Mouse (Mus musculus) limb, embryonic 12.5 days (tissue): ENCODE data around the gene 4921507P07Rik. TPM values are rescaled to one million over a fixed set of nuclear protein-coding genes. Genes with fewer than 3 reads are reported as not detected.
"Not testable (repeated sequence)": the region's sequence is repeated elsewhere in the genome, so short reads cannot be mapped to it uniquely, and the experiment has no call there.

Source experiments
- ATAC-seq: fragments of 200-750 bp; cut with Nextera tagmentation; 2 replicates; pipeline ENCODE4 v1.8.0; 2017; ENCODE audit warnings: low read depth, moderate TSS enrichment; ENCODE audit not compliant: insufficient number of reproducible peaks, insufficient read depth, low FRiP score, low TSS enrichment
- H3K27ac ChIP-seq: fragments of 300-500 bp; sonication (generic); 2 replicates; pipeline ENCODE4 v1.5.1; 2016; ENCODE audit warnings: mild to moderate bottlenecking, moderate library complexity
- H3K27me3 ChIP-seq: fragments of 300-500 bp; sonication (generic); 2 replicates; pipeline ENCODE4 v1.6.1; 2016; ENCODE audit warnings: mild to moderate bottlenecking, moderate library complexity
- H3K36me3 ChIP-seq: fragments of 300-500 bp; sonication (generic); 2 replicates; pipeline ENCODE4 v1.6.1; 2016; ENCODE audit warnings: mild to moderate bottlenecking, moderate library complexity
- H3K4me1 ChIP-seq: fragments of 300-500 bp; sonication (generic); replicated peaks from 2 replicates; pipeline ENCODE4 v1.6.1; 2016
- H3K4me2 ChIP-seq: fragments of 300-500 bp; sonication (generic); 2 replicates; pipeline ENCODE4 v1.6.1; 2016; ENCODE audit warnings: mild to moderate bottlenecking, moderate library complexity
- H3K4me3 ChIP-seq: fragments of 300-500 bp; sonication (generic); replicated peaks from 2 replicates; pipeline ENCODE4 v1.5.1; 2016; ENCODE audit warnings: mild to moderate bottlenecking
- H3K9ac ChIP-seq: fragments of 300-500 bp; sonication (generic); replicated peaks from 2 replicates; pipeline ENCODE4 v1.6.1; 2016; ENCODE audit warnings: mild to moderate bottlenecking, moderate library complexity
- H3K9me3 ChIP-seq: fragments of 300-500 bp; sonication (generic); 2 replicates; pipeline ENCODE4 v1.6.1; 2016; ENCODE audit warnings: mild to moderate bottlenecking, moderate library complexity
- WGBS: fragments of 180-500 bp; shearing (Covaris S2); methylation state at CpG from one replicate; pipeline ENCODE4 v1.1.7; 2016; 5-methylcytosine and 5-hydroxymethylcytosine counted together
- polyA plus RNA-seq: library from polyadenylated mRNA; unstranded; fragments of >200 nt; fragmentation: Nextera tagmentation; extraction: Ambion mirVana; gene quantifications from 2 replicates; pipeline ENCODE4 v1.2.1, GENCODE M21; 2016

4921507P07Rik gene
- 0.60 and 0.71 TPM in 2 replicates for polyA plus RNA-seq

DNA sequence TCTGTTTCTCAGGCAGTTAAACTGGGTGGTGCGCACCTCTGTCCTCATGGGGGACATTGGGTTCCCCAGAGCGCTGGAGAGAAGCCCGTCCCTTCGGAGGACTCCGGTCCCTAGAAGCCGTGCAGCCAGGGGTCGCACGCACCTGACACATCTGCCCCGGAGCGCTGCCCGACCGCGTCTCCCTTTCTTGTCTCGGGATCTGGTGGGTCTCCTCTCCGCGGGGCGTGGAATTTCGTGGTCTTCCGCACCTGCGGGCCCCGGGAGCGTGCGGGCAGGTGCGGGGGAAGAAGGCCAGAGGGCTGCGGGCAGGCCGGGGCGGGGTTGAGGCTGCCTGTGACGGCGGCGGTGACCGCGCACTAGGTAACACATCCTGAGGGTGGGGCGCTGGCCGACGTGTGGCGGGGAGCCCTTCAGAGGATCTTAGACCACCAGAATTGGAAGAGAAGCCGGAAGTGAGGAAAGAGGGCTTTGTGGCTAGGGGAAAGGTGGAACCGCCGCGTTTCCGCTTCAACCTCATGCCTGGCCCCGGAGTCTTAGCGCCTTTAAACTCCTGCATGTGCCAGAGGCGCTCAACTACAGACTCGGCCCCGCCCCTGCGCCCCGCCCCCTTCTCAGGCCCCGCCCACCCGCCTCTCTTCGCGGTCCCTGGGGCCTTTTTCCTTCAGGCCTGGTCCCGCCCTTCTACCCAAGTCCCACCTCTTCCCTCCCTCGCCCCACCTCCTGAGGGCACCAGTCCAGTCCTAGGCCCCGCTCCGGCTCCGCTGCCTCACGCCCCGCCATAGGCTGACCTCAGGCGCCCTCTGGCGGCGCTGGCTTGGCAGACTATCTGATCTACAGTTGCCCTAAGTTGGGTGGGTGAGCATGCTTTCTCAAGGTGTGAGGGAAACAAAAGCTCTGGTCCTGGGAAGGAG, at the start of gene 4921507P07Rik:
TSS of gene 4921507P07Rik (minus strand) at position 332 of the 911 bp plus-strand sequence.
- no peaks in the 10 kb centered on the region for H3K9me3 ChIP-seq
- H3K4me1 ChIP-seq, result peaks cover 21% of the 10 kb centered on the region
- peaks cover 6% of the 10 kb centered on the region for H3K27me3 ChIP-seq
- H3K27ac ChIP-seq, result no peak within 1 kb of the TSS
- H3K36me3 ChIP-seq, result no peaks in the 10 kb centered on the region
- H3K9ac ChIP-seq, result peak within 1 kb of the TSS; percentile 59
- H3K4me3 ChIP-seq, result peak within 1 kb of the TSS; percentile 53
- under 1% methylated on average over 53 of the region's 62 CpGs for WGBS
- peak; percentile 93 for ATAC-seq
- H3K4me2 ChIP-seq, result peak within 1 kb of the TSS; percentile 93

DNA sequence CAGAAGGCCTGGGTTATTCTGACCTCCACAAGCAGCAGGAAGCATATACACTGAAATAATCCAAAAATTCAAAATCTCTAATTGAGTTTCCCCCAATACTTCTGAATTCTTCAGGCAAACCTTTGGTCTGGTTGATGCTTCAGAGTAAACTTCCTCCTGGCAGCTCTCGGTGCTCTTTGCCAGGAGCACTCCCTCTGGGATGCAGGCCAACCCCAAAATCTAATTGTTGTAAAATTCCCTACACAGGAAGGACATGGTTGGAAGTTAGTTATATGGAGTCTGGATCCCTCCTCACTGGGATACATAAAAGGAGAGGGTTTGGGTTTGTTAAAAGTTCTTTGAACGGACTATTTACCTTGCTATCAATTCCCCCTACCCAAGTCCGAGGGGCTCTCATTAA, 48.3 kb upstream of the 4921507P07Rik start:
- H3K36me3 ChIP-seq, result no peaks in the 10 kb centered on the region
- H3K9ac ChIP-seq, result no peak overlapping the region
- H3K27me3 ChIP-seq, result no peaks in the 10 kb centered on the region; the same call in 1 of the 2 replicates
- no peak overlapping the region for H3K27ac ChIP-seq
- H3K4me2 ChIP-seq, result no peak overlapping the region
- no peaks in the 10 kb centered on the region for H3K9me3 ChIP-seq
- ATAC-seq, result no peak
- H3K4me3 ChIP-seq, result no peak overlapping the region
- peaks cover 25% of the 10 kb centered on the region for H3K4me1 ChIP-seq
- 55% methylated on average over 3 of the region's 3 CpGs for WGBS

- Histone ChIP-seq H3K4me1 (peaks cover 25% of the 10 kb centered on the region), H3K9me3 (no peaks in the 10 kb centered on the region), H3K36me3 (no peaks in the 10 kb centered on the region), H3K9ac (no peak overlapping the region), H3K4me3 (no peak overlapping the region), H3K27ac (no peak overlapping the region), H3K4me2 (no peak overlapping the region), H3K27me3 (no peaks in the 10 kb centered on the region; the same call in 1 of the 2 replicates)
- no peak for ATAC-seq
- WGBS, result 46% methylated on average over 5 of the region's 5 CpGs
Measured at GRCm38 (mm10) chr6:50641898-50642297, 45.5 kb upstream of the 4921507P07Rik start.

DNA sequence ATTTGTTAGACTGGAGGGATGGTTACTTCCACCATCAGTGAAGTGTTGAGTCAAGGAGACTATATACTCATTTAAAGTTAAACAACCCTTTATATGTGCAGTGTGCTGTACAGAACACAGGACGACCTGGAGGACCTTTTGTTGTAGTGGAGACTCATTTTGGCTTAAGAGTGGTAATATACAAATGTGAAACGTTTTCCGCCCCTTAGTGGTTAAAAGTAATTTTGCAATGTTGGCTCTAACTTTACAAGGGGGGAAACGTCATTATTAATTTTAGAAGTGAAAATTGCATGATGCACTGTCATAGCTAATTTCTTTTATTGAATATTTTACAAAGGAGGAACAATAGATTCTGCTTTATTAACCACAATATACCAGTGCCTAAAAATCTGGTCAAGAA, 43.9 kb upstream of the 4921507P07Rik start:
- 66% methylated on average over 4 of the region's 4 CpGs for WGBS

GRCm38 (mm10) chr6:50639656-50640055, 43.2 kb upstream of the 4921507P07Rik start:
- H3K4me1 ChIP-seq, result peaks cover 20% of the 10 kb centered on the region
- H3K27me3 ChIP-seq, result no peaks in the 10 kb centered on the region
- no peak overlapping the region for H3K4me2 ChIP-seq
- ATAC-seq, result no peak
- H3K9me3 ChIP-seq, result no peaks in the 10 kb centered on the region
- H3K9ac ChIP-seq, result no peak overlapping the region
- 31% methylated on average over 2 of the region's 2 CpGs for WGBS
- H3K36me3 ChIP-seq, result no peaks in the 10 kb centered on the region
- no peak overlapping the region for H3K4me3 ChIP-seq
- no peak overlapping the region for H3K27ac ChIP-seq

More for the DNA sequence above, 43.9 kb upstream of the 4921507P07Rik start:
- Histone ChIP-seq H3K4me3 (no peak overlapping the region), H3K27ac (no peak overlapping the region), H3K9me3 (no peaks in the 10 kb centered on the region), H3K27me3 (no peaks in the 10 kb centered on the region; the same call in 1 of the 2 replicates), H3K4me2 (no peak overlapping the region), H3K4me1 (peaks cover 25% of the 10 kb centered on the region), H3K9ac (no peak overlapping the region), H3K36me3 (no peaks in the 10 kb centered on the region)
- ATAC-seq, result no peak

- not testable (repeated sequence) for H3K9me3 ChIP-seq, H3K36me3 ChIP-seq, H3K27ac ChIP-seq, ATAC-seq, H3K9ac ChIP-seq, H3K27me3 ChIP-seq, H3K4me3 ChIP-seq, H3K4me1 ChIP-seq, H3K4me2 ChIP-seq
- 66% methylated on average over 2 of the region's 2 CpGs for WGBS
Measured at GRCm38 (mm10) chr6:50626170-50626569, 29.7 kb upstream of the 4921507P07Rik start.

GRCm38 (mm10) chr6:50618273-50618672, 21.8 kb upstream of the 4921507P07Rik start:
- not testable (repeated sequence) for H3K9ac ChIP-seq, H3K27ac ChIP-seq, H3K36me3 ChIP-seq, H3K9me3 ChIP-seq, H3K4me3 ChIP-seq, ATAC-seq, H3K27me3 ChIP-seq, H3K4me1 ChIP-seq, H3K4me2 ChIP-seq
- WGBS, result 87% methylated on average over 1 of the region's 1 CpGs

- Histone ChIP-seq H3K9ac (no peak overlapping the region), H3K4me3 (no peak overlapping the region), H3K9me3 (no peaks in the 10 kb centered on the region), H3K4me2 (no peak overlapping the region), H3K36me3 (no peaks in the 10 kb centered on the region), H3K27me3 (no peaks in the 10 kb centered on the region), H3K4me1 (peaks cover 18% of the 10 kb centered on the region), H3K27ac (no peak overlapping the region)
- no peak for ATAC-seq
- 29% methylated on average over 4 of the region's 4 CpGs for WGBS
Measured at GRCm38 (mm10) chr6:50601620-50602019, 5.2 kb upstream of the 4921507P07Rik start.

GRCm38 (mm10) chr6:50598560-50598959, 2.1 kb upstream of the 4921507P07Rik start:
- H3K9me3 ChIP-seq, result no peaks in the 10 kb centered on the region
- no peak for ATAC-seq
- H3K27me3 ChIP-seq, result peaks cover 6% of the 10 kb centered on the region
- peak overlapping the region; percentile 54 for H3K27ac ChIP-seq
- H3K4me2 ChIP-seq, result no peak overlapping the region
- 58% methylated on average over 5 of the region's 5 CpGs for WGBS
- no peak overlapping the region for H3K9ac ChIP-seq
- H3K4me1 ChIP-seq, result peaks cover 21% of the 10 kb centered on the region
- H3K36me3 ChIP-seq, result no peaks in the 10 kb centered on the region
- no peak overlapping the region for H3K4me3 ChIP-seq

GRCm38 (mm10) chr6:50594372-50594771, 2.1 kb downstream of the 4921507P07Rik start:
- H3K4me3 ChIP-seq, result no peak overlapping the region

DNA sequence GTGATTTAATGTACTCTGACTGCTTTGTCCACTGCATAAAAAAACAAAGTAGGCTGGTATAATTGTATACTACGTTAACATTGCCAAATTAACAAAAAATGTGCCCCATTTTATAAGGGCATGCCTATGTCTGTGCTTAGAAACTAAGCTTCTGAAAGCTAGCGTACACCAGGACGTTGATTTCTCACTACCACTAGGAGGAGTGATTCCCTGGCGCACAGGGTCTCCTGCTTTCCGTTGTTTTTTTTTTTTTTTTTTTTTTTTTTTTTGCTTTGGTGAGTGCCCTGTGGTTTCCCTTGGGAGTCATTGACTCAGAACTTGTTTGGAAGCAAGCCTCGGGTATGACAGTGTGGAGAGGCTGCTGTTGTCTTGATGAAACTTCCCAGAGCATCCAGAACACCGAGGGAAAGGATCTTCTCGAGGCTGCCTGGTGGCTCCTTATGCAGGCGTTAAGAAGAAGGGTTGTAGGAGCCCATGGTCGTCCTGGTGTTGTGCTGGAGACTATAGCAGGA, 3.0 kb downstream of the 4921507P07Rik start:
- Histone ChIP-seq H3K4me2 (no peak overlapping the region), H3K27me3 (peaks cover 6% of the 10 kb centered on the region), H3K9me3 (no peaks in the 10 kb centered on the region), H3K9ac (no peak overlapping the region), H3K27ac (no peak overlapping the region), H3K4me3 (no peak overlapping the region), H3K36me3 (no peaks in the 10 kb centered on the region), H3K4me1 (peaks cover 17% of the 10 kb centered on the region)
- ATAC-seq, result no peak
- 69% methylated on average over 10 of the region's 10 CpGs for WGBS

More at GRCm38 (mm10) chr6:50594372-50594771, 2.1 kb downstream of the 4921507P07Rik start:
- Histone ChIP-seq H3K4me1 (peaks cover 21% of the 10 kb centered on the region), H3K4me2 (no peak overlapping the region), H3K27ac (no peak overlapping the region), H3K27me3 (peaks cover 6% of the 10 kb centered on the region), H3K36me3 (no peaks in the 10 kb centered on the region), H3K9me3 (no peaks in the 10 kb centered on the region), H3K9ac (no peak overlapping the region)
- 84% methylated on average over 2 of the region's 2 CpGs for WGBS
- ATAC-seq, result no peak
